Mouse (Mus musculus) induced T-regulatory cell, adult 2 months (primary cell): Measurements from ENCODE around the gene Hsf3.
"Not testable (repeated sequence)": the region's sequence is repeated elsewhere in the genome, so short reads cannot be mapped to it uniquely, and the experiment has no call there.

ENCODE experiments used
- DNase-seq: peaks from one replicate; pipeline ENCODE4 v3.0.0-alpha.2; 2012; ENCODE audit warnings: low read depth

Hsf3 gene

GRCm38 (mm10) chrX:96456201-96456963 is at the start of gene Hsf3:
Gene Hsf3 (minus strand): TSS chrX:96456294.
- no peak for DNase-seq

- no peak for DNase-seq
Measured at GRCm38 (mm10) chrX:96501580-96501979, 45.5 kb upstream of the Hsf3 start.

- no peak for DNase-seq
Measured at GRCm38 (mm10) chrX:96455149-96455548, 945 bp downstream of the Hsf3 start, which contains the start of gene Heph. Gene Heph (plus strand): TSS chrX:96455359.

GRCm38 (mm10) chrX:96419383-96419782 is 36.7 kb downstream of the Hsf3 start:
- no peak for DNase-seq

- DNase-seq = no peak
Measured at GRCm38 (mm10) chrX:96417733-96418132, 38.4 kb downstream of the Hsf3 start.

DNA sequence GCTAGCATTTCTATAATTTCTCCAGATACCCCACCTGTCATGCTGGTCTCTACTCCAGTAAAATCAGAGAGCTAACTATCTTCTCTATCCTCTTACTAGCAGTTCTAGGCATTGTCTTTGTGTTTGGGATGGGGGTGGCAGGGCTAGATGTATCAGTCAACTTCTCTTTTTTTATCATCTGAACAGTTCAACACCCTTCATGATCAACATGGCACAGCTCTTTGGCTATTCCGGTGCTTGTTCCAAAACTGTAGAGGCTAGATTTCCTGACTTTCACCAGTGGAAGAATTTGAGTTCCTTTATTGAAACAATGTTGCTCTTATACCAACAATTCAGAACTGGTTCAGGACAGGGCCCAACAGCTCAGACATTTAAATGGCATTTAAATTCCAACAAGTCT is 39.1 kb downstream of the Hsf3 start:
- no peak for DNase-seq

DNA sequence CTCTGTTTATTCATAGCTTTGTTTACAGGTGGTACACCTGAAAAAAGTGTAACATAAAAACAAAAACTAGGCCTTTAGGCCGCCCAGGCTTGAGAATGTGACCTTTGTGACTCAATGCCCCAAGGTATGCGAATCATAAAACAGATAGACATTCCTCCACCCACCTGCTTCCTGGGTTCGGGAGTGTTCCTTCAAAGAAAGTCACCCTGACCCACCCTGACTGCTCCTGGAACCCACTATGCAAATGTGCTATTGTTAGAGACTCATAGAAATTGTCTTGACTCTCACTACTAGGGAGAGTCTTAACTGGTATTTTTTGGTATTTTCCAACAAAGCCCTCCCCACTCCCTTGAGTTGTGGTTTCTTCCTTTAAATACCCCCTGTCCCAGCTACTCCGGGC is 40.7 kb downstream of the Hsf3 start:
- DNase-seq = not testable (repeated sequence)

DNA sequence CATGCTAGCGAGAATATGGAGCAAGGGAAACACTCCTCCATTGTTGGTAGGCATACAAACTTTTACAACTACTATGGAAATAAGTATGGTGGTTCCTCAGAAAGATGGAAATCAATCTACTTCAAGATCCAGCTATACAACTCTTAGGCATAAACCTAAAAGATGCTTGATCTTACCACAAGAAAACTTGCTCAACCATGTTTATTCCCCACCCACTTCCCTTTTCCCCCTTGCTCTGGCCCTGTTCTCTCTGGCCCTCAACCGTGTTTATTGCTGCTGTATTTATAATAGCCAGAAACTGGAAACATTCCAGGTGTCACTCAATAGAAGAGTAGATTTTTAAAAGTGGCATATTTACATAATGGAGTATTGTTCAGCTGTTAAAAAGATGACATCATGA is 117.0 kb downstream of the Hsf3 start:
- no peak for DNase-seq

DNA sequence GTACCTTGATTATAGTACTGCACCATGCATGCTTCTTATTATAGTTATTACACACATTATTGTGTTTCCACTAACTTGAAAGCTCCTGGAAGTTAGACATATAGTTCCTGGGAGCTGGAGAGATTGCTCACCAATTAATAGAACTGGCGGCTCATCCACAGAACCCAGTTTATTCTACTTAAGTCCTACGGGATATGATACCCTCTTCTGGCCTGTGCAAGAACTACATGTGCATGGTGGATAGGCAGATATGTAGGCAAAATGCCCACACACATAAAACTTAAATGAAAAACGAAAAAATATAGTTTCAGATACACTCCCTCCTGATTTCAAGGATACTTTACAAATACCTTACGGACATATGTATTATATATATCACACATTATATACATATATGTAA is 126.3 kb downstream of the Hsf3 start:
- DNase-seq = peak; percentile 7

- DNase-seq = no peak
Measured at GRCm38 (mm10) chrX:96293338-96293737, 162.8 kb downstream of the Hsf3 start, which contains the start of gene Vsig4. Gene Vsig4 (minus strand): TSS chrX:96293438.

GRCm38 (mm10) chrX:96256509-96256908 is 199.6 kb downstream of the Hsf3 start:
- DNase-seq = no peak
